Mouse (Mus musculus) myocyte (in vitro differentiated cells): ENCODE data around the gene Gm44596.

Experiments used
- CEBPB ChIP-seq: IDR thresholded peaks from 2 replicates; pipeline ENCODE4 v1.6.1; 2011; ENCODE audit warnings: mild to moderate bottlenecking, moderate library complexity; ENCODE audit not compliant: poor library complexity, insufficient read depth, severe bottlenecking
- MYOD1 ChIP-seq, 3 experiments: IDR thresholded peaks; one replicate each; pipeline ENCODE4 v1.6.1; 2011; ENCODE audit warnings: control low read depth in 2 of 3, low read depth in 2 of 3, mild to moderate bottlenecking in 2 of 3, moderate library complexity in 1 of 3; ENCODE audit not compliant: insufficient read length in 2 of 3, control insufficient read depth in 1 of 3
- MYOG ChIP-seq, 3 experiments: IDR thresholded peaks; one replicate each; pipeline ENCODE4 v1.6.1; 2011; ENCODE audit warnings: control low read depth in 2 of 3, low read depth in 2 of 3, mild to moderate bottlenecking in 2 of 3; ENCODE audit not compliant: insufficient read length in 2 of 3, control insufficient read depth in 1 of 3, insufficient read depth in 1 of 3
- POLR2A ChIP-seq: IDR thresholded peaks from one replicate; pipeline ENCODE4 v1.6.1; 2011; ENCODE audit warnings: low read depth, mild to moderate bottlenecking, control low read depth, moderate library complexity; ENCODE audit not compliant: insufficient read length
- POLR2AphosphoS2 ChIP-seq: IDR thresholded peaks from one replicate; pipeline ENCODE4 v1.6.1; 2011; ENCODE audit warnings: low read depth, control low read depth; ENCODE audit not compliant: insufficient read length
- TCF12 ChIP-seq: IDR thresholded peaks from one replicate; pipeline ENCODE4 v1.6.1; 2011; ENCODE audit warnings: mild to moderate bottlenecking, control low read depth; ENCODE audit not compliant: poor library complexity, insufficient read depth, severe bottlenecking
- USF1 ChIP-seq: IDR thresholded peaks from one replicate; pipeline ENCODE4 v1.6.1; 2011; ENCODE audit warnings: low read depth, mild to moderate bottlenecking, control low read depth, moderate library complexity

GRCm38 (mm10) chr6:128383752-128384151 is 8.4 kb downstream of the Gm44596 start:
- TF ChIP-seq POLR2A (no peak), TCF12 (no peak), MYOG (IDR thresholded peaks at IDR 0.05; ENCODE audit: control insufficient read depth in 1 of 3, insufficient read depth in 1 of 3, insufficient read length in 2 of 3, low read depth in 2 of 3) (no peak), CEBPB (no peak), USF1 (no peak), POLR2AphosphoS2 (no peak), MYOD1 (IDR thresholded peaks at IDR 0.05; ENCODE audit: control insufficient read depth in 1 of 3, insufficient read length in 2 of 3, low read depth in 2 of 3) (no peak)
